Mouse (Mus musculus): ENCODE data around the gene Prdm16. TPM values are rescaled to one million over a fixed set of nuclear protein-coding genes. Genes with fewer than 3 reads are reported as not detected.

Gene Prdm16
- polyA plus RNA-seq, 1 experiment from 2014 or later = 21.8 TPM

GRCm38 (mm10) chr4:154299541-154300271, 337.0 kb downstream of the Prdm16 start:
- Histone ChIP-seq H3K9me3 (ENCODE audit: control insufficient read depth, low read length) (no peaks in the 10 kb centered on the region), H3K4me3 (ENCODE audit: low read depth, low read length) (peak overlapping the region; percentile 41), H3K27ac (ENCODE audit: low read depth, low read length) (no peak overlapping the region; the same call in 1 of the 2 replicates), H3K4me2 (replicated peaks; ENCODE audit: low read depth, low read length) (peak overlapping the region; percentile 81), H3K36me3 (ENCODE audit: control insufficient read depth, insufficient read depth, low read length) (no peaks in the 10 kb centered on the region), H3K9ac (ENCODE audit: low read depth, low read length) (peak overlapping the region; percentile 27; the same call in 1 of the 2 replicates), H3K27me3 (ENCODE audit: control insufficient read depth, insufficient read depth, low read length) (peaks cover 31% of the 10 kb centered on the region), H3K4me1 (replicated peaks; ENCODE audit: control insufficient read depth, insufficient read depth, low read length) (0 out of 2 replicates have a peak, but pooled peaks cover 5% of the 10 kb centered on the region)
- peak; percentile 38 for DNase-seq (ENCODE audit: low spot score)
- WGBS = 1% methylated on average over 63 of the region's 66 CpGs
- ATAC-seq (ENCODE audit: low FRiP score) = 0 out of 2 replicates have a peak, but pooled peaks have one; percentile 25

- no peaks in the 10 kb centered on the region for H3K36me3 ChIP-seq (ENCODE audit: control insufficient read depth, insufficient read depth, low read length)
- no peak overlapping the region for H3K27ac ChIP-seq (ENCODE audit: low read depth, low read length)
- H3K4me1 ChIP-seq (replicated peaks; ENCODE audit: control insufficient read depth, insufficient read depth, low read length) = 0 out of 2 replicates have a peak, but pooled peaks cover 5% of the 10 kb centered on the region
- H3K27me3 ChIP-seq (ENCODE audit: control insufficient read depth, insufficient read depth, low read length) = peaks cover 31% of the 10 kb centered on the region
- no peak overlapping the region for H3K4me3 ChIP-seq (ENCODE audit: low read depth, low read length)
- WGBS = 30% methylated on average over 9 of the region's 9 CpGs
- no peaks in the 10 kb centered on the region for H3K9me3 ChIP-seq (ENCODE audit: control insufficient read depth, low read length)
- H3K4me2 ChIP-seq (replicated peaks; ENCODE audit: low read depth, low read length) = no peak overlapping the region
- H3K9ac ChIP-seq (ENCODE audit: low read depth, low read length) = no peak overlapping the region
- no peak for ATAC-seq (ENCODE audit: low FRiP score)
- DNase-seq (ENCODE audit: low spot score) = no peak
Observed at GRCm38 (mm10) chr4:154297761-154298160, 338.9 kb downstream of the Prdm16 start.

DNA sequence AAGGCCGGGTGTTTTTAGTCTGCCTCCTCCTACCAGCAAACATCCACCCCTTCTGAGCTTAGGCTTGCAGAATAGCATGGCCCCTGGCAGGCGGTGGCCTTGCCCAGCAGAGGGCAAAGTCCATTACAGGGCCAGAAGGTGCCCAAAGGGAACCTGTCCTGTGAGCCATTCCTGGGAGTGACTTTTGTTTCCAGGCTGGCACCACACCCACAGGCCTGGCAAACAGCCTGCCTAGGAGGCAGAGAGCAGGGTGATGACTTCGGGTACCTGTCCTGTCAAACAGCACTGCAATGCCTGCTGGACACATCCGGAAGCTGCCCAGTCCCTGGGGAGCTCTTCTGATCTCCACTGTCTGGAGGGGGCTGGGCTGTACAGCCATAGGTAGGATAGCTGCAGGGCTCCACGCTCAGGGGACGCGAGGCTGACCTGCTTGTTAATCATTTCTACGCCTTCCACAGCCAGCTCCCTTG, 342.4 kb downstream of the Prdm16 start:
- WGBS = 43% methylated on average over 8 of the region's 8 CpGs
- H3K4me3 ChIP-seq (ENCODE audit: low read depth, low read length) = no peak overlapping the region

DNA sequence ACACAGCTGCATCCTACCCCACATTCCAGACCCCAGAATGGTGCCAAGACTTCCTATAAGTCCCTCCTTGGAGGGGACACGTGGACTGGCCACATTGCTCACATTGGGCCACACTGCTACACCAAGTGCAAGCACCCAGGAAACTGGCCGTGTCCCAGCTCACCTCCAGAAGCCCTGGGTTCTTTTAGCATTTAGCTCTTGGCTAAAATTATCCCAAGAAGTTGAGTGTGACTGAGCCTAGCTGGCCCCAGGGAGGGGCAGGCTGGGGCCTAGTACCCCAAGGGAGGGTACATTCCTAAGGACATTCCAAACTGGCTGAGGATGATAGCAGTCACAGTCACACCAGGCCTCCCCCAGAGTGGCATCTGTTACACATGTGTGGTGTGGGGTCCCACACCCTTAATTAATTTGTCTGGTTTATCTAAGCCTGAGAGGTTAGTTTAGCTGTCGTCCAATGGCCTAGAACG, 342.9 kb downstream of the Prdm16 start:
- Histone ChIP-seq H3K4me1 (replicated peaks; ENCODE audit: control insufficient read depth, insufficient read depth, low read length) (no peaks in the 10 kb centered on the region), H3K27me3 (ENCODE audit: control insufficient read depth, insufficient read depth, low read length) (peaks cover 6% of the 10 kb centered on the region), H3K4me3 (ENCODE audit: low read depth, low read length) (no peak overlapping the region), H3K36me3 (ENCODE audit: control insufficient read depth, insufficient read depth, low read length) (no peaks in the 10 kb centered on the region), H3K9me3 (ENCODE audit: control insufficient read depth, low read length) (no peaks in the 10 kb centered on the region), H3K9ac (ENCODE audit: low read depth, low read length) (no peak overlapping the region), H3K27ac (ENCODE audit: low read depth, low read length) (no peak overlapping the region), H3K4me2 (replicated peaks; ENCODE audit: low read depth, low read length) (no peak overlapping the region)
- ATAC-seq (ENCODE audit: low FRiP score) (no peak), DNase-seq (ENCODE audit: low spot score) (no peak)
- 59% methylated on average over 4 of the region's 4 CpGs for WGBS

More for the DNA sequence above, 342.4 kb downstream of the Prdm16 start:
- DNase-seq (ENCODE audit: low spot score) = no peak
- Histone ChIP-seq H3K4me2 (replicated peaks; ENCODE audit: low read depth, low read length) (no peak overlapping the region), H3K4me1 (replicated peaks; ENCODE audit: control insufficient read depth, insufficient read depth, low read length) (no peaks in the 10 kb centered on the region), H3K27me3 (ENCODE audit: control insufficient read depth, insufficient read depth, low read length) (peaks cover 11% of the 10 kb centered on the region), H3K9me3 (ENCODE audit: control insufficient read depth, low read length) (no peaks in the 10 kb centered on the region), H3K27ac (ENCODE audit: low read depth, low read length) (no peak overlapping the region), H3K9ac (ENCODE audit: low read depth, low read length) (no peak overlapping the region), H3K36me3 (ENCODE audit: control insufficient read depth, insufficient read depth, low read length) (no peaks in the 10 kb centered on the region)
- ATAC-seq (ENCODE audit: low FRiP score) = no peak

GRCm38 (mm10) chr4:154283671-154284070, 353.0 kb downstream of the Prdm16 start:
- Histone ChIP-seq H3K4me3 (ENCODE audit: low read depth, low read length) (no peak overlapping the region), H3K27me3 (ENCODE audit: control insufficient read depth, insufficient read depth, low read length) (no peaks in the 10 kb centered on the region), H3K4me2 (replicated peaks; ENCODE audit: low read depth, low read length) (no peak overlapping the region), H3K4me1 (replicated peaks; ENCODE audit: control insufficient read depth, insufficient read depth, low read length) (no peaks in the 10 kb centered on the region), H3K9me3 (ENCODE audit: control insufficient read depth, low read length) (no peaks in the 10 kb centered on the region), H3K36me3 (ENCODE audit: control insufficient read depth, insufficient read depth, low read length) (no peaks in the 10 kb centered on the region), H3K27ac (ENCODE audit: low read depth, low read length) (no peak overlapping the region), H3K9ac (ENCODE audit: low read depth, low read length) (no peak overlapping the region)
- DNase-seq (ENCODE audit: low spot score) (no peak), ATAC-seq (ENCODE audit: low FRiP score) (no peak)
- WGBS = 67% methylated on average over 7 of the region's 7 CpGs

GRCm38 (mm10) chr4:154279481-154279880, 357.2 kb downstream of the Prdm16 start:
- no peak for DNase-seq (ENCODE audit: low spot score)
- no peaks in the 10 kb centered on the region for H3K36me3 ChIP-seq (ENCODE audit: control insufficient read depth, insufficient read depth, low read length)
- H3K4me1 ChIP-seq (replicated peaks; ENCODE audit: control insufficient read depth, insufficient read depth, low read length) = no peaks in the 10 kb centered on the region
- H3K27me3 ChIP-seq (ENCODE audit: control insufficient read depth, insufficient read depth, low read length) = no peaks in the 10 kb centered on the region
- no peak overlapping the region for H3K4me2 ChIP-seq (replicated peaks; ENCODE audit: low read depth, low read length)
- no peak for ATAC-seq (ENCODE audit: low FRiP score)
- no peak overlapping the region for H3K27ac ChIP-seq (ENCODE audit: low read depth, low read length)
- WGBS = 91% methylated on average over 9 of the region's 9 CpGs
- no peak overlapping the region for H3K9ac ChIP-seq (ENCODE audit: low read depth, low read length)
- H3K9me3 ChIP-seq (ENCODE audit: control insufficient read depth, low read length) = no peaks in the 10 kb centered on the region
- no peak overlapping the region for H3K4me3 ChIP-seq (ENCODE audit: low read depth, low read length)

- Histone ChIP-seq H3K9ac (ENCODE audit: low read depth, low read length) (no peak overlapping the region), H3K27me3 (ENCODE audit: control insufficient read depth, insufficient read depth, low read length) (no peaks in the 10 kb centered on the region), H3K27ac (ENCODE audit: low read depth, low read length) (no peak overlapping the region), H3K36me3 (ENCODE audit: control insufficient read depth, insufficient read depth, low read length) (no peaks in the 10 kb centered on the region), H3K4me2 (replicated peaks; ENCODE audit: low read depth, low read length) (no peak overlapping the region), H3K9me3 (ENCODE audit: control insufficient read depth, low read length) (no peaks in the 10 kb centered on the region), H3K4me1 (replicated peaks; ENCODE audit: control insufficient read depth, insufficient read depth, low read length) (no peaks in the 10 kb centered on the region), H3K4me3 (ENCODE audit: low read depth, low read length) (no peak overlapping the region)
- ATAC-seq (ENCODE audit: low FRiP score) (no peak), DNase-seq (ENCODE audit: low spot score) (peak; percentile 82)
- 64% methylated on average over 3 of the region's 3 CpGs for WGBS
Observed at GRCm38 (mm10) chr4:154273000-154273399, 363.7 kb downstream of the Prdm16 start.

DNA sequence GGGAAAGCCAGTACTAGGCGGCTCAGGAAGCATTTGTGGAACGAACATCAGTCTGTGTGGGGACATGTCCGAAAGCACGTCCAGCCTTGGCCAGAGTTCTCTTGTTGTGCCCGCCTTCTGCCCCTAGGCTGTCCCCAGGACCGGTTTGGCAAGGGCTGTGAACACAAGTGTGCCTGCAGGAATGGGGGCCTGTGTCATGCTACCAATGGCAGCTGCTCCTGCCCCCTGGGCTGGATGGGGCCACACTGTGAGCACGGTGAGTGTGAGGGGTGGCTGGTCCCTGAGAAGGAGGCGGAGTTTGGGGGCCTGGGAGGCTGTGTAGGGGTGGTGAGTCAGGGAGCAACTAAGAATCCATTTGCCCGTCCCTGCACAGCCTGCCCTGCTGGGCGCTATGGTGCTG, 367.2 kb downstream of the Prdm16 start:
- H3K36me3 ChIP-seq (ENCODE audit: control insufficient read depth, insufficient read depth, low read length) = no peaks in the 10 kb centered on the region
- H3K27me3 ChIP-seq (ENCODE audit: control insufficient read depth, insufficient read depth, low read length) = no peaks in the 10 kb centered on the region
- no peak overlapping the region for H3K9ac ChIP-seq (ENCODE audit: low read depth, low read length)
- WGBS = 65% methylated on average over 9 of the region's 10 CpGs
- no peaks in the 10 kb centered on the region for H3K9me3 ChIP-seq (ENCODE audit: control insufficient read depth, low read length)
- no peak overlapping the region for H3K4me3 ChIP-seq (ENCODE audit: low read depth, low read length)
- ATAC-seq (ENCODE audit: low FRiP score) (no peak), DNase-seq (ENCODE audit: low spot score) (no peak)
- H3K27ac ChIP-seq (ENCODE audit: low read depth, low read length) = no peak overlapping the region
- no peak overlapping the region for H3K4me2 ChIP-seq (replicated peaks; ENCODE audit: low read depth, low read length)
- H3K4me1 ChIP-seq (replicated peaks; ENCODE audit: control insufficient read depth, insufficient read depth, low read length) = no peaks in the 10 kb centered on the region

DNA sequence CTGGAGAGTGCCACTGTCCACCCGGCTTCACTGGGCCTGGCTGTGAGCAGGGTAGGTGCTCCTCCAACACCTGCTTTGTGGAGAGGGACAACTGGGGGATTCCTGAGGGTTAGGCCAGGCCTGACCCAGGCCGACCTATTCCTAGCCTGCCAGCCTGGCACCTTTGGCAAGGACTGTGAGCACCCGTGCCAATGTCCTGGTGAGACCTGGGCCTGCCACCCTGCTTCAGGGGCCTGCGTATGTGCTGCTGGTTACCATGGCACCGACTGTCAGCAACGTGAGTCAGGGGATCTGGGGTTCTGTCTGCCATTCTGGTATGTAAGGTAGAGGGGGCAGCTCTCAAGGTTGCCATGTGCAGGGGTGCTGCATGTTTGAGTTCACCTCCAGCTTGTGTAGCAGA, 369.2 kb downstream of the Prdm16 start:
- H3K27me3 ChIP-seq (ENCODE audit: control insufficient read depth, insufficient read depth, low read length) = no peaks in the 10 kb centered on the region
- 84% methylated on average over 6 of the region's 6 CpGs for WGBS
- no peaks in the 10 kb centered on the region for H3K9me3 ChIP-seq (ENCODE audit: control insufficient read depth, low read length)
- no peak overlapping the region for H3K9ac ChIP-seq (ENCODE audit: low read depth, low read length)
- H3K36me3 ChIP-seq (ENCODE audit: control insufficient read depth, insufficient read depth, low read length) = no peaks in the 10 kb centered on the region
- DNase-seq (ENCODE audit: low spot score) (no peak), ATAC-seq (ENCODE audit: low FRiP score) (no peak)
- no peak overlapping the region for H3K4me2 ChIP-seq (replicated peaks; ENCODE audit: low read depth, low read length)
- no peak overlapping the region for H3K27ac ChIP-seq (ENCODE audit: low read depth, low read length)
- H3K4me1 ChIP-seq (replicated peaks; ENCODE audit: control insufficient read depth, insufficient read depth, low read length) = no peaks in the 10 kb centered on the region
- H3K4me3 ChIP-seq (ENCODE audit: low read depth, low read length) = no peak overlapping the region
